Mouse (Mus musculus) ovary, postnatal 14 days (tissue): ENCODE measurements around the gene Dbn1.

ENCODE experiments used
- DNase-seq: peaks from one replicate; pipeline ENCODE4 v3.0.0; 2022; ENCODE audit warnings: low spot score

The Dbn1 gene

DNA sequence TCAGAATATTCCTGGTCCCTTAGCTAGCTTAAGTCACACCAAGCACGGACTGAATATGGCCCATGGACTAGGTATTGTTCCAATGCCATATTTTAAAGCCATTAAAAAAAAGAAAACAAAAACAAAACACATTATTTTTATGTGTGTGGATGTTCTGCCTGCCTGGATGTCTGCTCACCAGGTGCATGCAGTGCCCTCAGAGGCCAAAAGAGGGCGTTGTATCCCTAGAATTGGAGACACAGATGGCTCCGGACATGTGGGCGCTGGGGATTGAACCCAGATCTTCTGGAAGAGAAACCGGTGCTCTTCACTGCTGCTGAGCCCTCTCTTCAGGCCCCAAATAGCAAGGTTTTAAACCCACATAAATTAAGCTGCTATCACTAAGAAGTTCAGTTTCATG is 9.9 kb downstream of the Dbn1 start:
- DNase-seq, result no peak

DNA sequence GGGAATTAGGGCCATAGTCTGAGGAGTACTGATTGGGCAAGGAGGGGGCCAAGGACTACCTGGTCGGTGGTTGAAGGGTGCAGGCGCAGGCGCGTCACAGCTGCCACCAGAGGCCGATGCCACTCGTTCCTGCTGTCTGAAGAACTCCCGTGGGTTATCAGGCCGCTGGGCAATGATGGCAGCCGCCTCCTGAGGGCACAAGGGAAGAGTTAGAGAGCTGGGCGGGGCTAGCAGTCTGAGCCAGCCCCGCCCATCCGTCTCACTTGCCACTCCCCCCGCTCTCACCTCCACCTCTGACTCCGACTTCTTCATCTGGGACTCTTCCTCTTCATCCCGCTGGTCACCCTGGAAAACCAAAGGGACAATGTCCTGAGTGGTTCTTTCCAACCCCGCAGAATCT is 10.4 kb downstream of the Dbn1 start:
- DNase-seq, result no peak

DNA sequence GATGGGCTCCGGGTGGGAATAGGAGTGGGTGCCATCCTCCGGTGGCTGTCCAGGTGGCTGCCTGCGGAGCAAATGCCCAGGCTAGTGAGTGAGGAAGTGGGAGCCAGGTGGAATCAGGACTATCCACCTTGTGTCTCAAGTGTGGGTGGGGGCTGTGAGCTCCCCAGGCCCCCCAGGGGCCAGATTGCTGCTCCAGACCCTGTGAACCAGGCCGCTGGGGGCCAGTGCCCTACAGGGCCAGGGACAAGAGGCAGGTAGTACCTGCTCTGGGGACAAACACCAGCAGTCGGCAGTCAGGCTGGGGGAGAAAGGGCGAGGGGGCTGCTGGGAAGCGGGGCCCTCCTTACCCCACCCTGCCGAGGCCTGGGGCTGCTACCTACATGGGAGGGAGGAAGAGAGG is 11.7 kb downstream of the Dbn1 start:
- no peak for DNase-seq

DNA sequence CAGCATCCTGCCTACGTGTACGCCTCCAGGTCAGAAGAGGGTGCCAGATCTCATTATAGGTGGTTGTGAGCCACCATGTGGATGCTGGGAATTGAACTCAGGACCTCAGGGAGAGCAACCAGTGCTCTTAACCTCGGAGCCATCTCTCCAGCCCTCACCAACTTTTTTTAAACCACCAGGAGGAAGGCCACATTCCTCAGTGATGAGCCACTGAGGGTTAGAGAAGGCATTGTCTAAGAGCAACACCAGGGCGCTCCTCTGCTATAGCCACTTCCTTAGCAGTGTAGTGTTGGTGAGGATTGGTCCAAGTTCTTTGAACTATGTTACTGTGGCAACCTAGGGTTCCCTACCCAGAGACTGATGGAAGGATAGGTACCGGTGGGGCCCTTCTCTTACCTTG is 12.2 kb downstream of the Dbn1 start:
- DNase-seq, result no peak

DNA sequence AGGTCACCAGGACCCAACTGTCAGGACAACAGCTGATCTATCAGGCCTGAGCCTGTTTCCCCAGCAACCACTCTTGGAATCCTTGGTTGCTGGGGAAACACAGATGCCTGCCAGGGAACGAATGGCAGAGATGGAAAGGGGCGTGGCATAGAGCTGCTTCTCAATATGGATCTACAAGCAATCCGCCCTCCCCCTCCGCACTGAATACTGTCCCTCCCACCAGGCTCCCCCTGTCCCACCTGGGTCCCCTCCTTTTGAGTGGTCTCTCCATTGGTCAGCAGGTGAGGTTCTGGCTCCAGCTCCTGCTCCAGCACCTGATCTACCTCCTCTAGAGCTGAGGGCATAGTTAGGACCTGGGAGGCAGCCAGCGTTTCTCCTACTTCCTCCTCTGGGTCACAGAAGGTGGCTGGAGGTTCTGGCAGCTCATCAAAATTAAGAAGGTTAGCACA is 13.3 kb downstream of the Dbn1 start:
- no peak for DNase-seq

DNA sequence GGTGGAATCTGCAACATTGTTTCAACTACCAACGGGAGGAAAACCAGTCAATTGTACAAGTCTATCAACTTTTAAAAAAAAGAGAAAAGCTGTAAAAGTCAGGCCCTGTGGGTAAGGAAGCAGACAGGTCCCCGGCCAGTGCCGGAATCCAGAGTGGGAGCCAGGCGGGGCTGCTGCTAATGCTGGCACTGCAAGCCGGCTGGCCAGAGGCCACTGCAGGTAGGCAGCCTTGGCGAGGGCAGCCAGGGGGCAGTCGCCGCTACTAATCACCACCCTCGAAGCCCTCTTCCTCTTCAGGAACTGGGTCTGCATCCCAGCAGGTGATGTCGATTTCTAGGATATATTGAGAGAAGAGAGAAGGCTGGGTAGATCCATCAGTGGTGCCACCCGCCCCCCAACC is 13.9 kb downstream of the Dbn1 start:
- no peak for DNase-seq

DNA sequence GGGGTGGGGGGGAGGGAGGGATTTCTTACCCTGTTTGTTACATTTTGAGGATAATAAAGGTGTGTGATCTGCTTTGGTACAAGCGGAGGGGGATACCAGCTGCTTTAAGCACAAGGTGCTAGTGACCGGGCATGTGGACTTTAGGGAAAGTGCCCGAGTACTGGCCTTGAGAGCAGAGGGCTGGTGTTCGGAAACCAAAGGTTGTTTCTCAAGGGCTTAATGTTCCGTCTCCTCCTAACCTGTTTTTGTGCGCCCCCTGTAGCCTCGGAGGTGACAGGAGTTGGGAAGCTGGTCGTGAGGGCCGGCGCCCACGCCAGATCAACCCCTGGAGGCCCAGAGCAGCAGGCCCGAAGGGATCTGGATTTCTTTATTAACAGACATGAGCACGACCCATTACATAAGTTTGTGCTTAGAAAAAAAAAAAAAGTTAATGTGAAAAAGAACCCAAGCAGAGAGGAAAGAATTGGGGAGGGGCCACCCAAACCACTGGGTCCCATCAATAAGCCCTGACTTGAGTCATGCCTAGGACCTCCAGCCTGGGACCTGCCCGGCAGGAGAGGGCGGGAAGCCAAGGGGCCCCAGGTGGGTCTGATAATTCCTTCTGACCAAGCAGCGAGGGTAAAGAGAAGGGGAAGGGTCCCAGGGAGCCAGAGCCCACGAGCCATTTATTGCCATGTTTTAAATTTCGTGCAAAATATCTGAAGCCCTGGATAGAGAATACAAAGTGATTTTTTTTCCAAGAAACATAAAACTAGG is 14.7 kb downstream of the Dbn1 start:
- no peak for DNase-seq

DNA sequence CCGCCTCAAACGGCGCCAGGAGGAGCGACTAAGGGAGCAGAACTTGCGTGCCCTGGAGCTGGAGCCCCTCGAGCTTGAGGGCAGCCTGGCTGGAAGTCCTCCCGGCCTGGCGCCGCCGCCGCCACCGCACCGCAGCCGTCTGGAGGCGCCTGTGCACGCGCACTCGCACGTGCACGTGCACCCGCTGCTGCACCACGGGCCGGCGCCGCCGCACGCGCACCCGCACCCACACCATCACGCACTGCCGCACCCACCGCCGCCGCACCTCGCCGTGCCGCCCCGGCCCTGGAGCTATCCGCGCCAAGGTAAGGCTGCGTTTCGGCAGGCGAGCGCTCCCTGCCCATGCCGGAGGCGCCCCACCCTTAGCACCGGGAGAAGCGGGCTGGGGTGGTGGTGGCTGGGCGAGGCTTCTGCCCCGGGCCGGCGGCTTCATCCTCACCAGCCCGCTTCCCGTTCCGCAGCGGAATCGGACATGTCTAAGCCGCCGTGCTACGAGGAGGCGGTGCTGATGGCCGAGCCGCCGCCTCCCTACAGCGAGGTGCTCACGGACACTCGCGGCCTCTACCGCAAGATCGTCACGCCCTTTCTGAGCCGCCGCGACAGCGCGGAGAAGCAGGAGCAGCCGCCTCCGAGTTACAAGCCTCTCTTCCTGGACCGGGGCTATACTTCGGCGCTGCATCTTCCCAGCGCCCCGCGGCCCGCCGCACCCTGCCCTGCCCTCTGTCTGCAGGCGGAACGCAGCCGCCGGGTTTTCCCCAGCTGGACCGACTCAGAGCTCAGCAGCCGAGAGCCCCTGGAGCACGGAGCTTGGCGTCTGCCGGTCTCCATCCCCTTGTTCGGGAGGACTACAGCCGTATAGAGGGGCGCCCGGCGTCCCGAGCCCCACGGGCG is 15.5 kb downstream of the Dbn1 start:
- DNase-seq, result no peak

DNA sequence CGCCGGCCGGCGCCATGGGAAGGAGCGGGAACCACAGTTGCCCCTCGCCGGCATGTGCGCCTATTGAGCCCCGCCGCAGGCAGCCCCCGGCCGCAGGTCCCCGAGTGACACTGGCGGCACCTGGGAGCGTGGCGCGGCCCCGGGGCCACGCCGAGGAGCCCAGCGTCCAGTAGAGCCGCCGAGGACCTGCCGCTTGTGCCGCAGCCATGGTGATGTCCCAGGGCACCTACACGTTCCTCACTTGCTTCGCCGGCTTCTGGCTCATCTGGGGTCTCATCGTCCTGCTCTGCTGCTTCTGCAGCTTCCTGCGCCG is 16.1 kb downstream of the Dbn1 start:
- no peak for DNase-seq

DNA sequence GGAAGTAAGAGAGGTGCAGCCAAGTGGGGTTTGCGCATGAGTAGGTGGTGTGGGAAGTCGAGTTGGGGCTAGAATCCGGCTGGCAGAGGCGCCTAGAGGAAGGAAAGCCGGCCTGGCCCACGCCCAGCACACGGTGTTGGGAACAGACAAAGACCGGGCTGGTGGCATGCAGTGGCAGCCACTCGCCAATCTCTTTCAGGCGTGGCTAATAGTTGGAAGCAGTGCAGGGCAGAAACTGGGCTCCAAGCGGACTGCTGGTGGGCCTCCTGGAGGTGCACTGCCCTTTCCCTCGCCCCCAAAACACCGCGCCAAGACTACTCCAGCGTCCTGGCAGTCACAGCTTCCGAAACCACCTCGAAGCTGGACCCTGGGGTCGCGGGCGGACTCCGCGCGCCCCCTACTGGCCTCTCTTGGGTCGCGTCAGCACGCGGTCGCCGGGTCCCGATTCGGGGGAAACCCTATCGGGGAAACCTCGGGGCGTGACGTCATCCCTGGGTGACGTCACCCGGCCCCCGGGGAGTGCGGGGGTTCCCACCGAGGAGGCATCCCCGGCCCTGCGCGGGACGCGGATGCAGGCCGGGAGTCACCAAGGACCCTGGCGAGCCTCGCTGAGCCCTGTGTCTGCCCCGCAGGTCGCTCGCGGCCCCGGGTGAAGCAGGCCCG is 16.6 kb downstream of the Dbn1 start:
- peak; percentile 73 for DNase-seq

DNA sequence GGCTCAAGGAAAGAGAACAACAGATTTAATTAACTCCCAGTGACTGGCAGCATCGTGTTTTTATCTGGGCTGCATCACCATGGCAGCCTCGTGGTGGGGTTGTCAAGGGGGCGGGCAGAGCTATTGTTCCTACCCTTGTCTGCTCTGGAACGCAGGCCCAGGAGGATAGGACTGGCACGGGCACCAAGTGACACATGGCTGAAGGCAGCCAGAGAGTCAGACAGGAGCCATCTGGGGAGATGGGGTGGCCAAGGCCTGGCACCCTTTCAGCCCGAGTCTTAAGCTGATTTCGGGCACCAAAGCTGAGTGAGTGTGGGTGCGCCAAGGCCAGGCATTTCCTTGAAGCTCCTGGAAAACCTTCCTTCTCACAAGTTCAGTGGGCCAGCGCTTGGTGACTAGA is 17.5 kb downstream of the Dbn1 start:
- no peak for DNase-seq

DNA sequence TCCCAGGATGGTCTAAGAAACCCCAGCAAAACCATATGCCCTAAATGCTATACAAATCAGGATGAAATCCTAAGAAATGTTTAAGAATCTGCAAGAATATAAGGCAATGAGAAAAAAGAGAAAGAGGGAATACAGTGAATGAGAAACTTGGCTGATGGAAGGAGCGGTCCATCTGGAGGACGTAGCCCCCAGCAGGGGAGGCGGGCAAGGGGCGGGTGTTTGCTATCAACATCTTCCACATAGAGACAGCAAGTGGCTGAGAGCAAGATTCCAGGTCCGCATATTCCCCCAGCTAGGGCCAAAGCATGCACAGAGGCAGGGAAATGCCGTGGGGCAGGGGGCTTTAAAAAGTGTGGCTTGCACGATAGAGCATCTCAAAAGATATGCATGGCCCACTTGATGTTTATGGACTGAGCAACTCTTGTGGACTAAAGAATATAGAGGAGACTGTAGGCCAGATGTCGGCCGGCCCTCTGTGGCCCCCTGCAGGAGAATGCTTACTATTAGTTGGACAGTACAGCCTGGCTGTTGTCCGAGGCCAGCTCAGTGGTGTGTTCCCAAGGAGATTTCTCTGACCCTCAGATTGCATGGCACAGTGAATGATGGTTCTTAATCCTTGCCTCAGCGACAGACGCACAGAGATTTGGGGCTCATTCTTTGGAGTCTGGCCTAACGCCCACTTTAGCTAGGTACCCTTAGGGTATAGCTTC is 18.9 kb downstream of the Dbn1 start:
- no peak for DNase-seq

DNA sequence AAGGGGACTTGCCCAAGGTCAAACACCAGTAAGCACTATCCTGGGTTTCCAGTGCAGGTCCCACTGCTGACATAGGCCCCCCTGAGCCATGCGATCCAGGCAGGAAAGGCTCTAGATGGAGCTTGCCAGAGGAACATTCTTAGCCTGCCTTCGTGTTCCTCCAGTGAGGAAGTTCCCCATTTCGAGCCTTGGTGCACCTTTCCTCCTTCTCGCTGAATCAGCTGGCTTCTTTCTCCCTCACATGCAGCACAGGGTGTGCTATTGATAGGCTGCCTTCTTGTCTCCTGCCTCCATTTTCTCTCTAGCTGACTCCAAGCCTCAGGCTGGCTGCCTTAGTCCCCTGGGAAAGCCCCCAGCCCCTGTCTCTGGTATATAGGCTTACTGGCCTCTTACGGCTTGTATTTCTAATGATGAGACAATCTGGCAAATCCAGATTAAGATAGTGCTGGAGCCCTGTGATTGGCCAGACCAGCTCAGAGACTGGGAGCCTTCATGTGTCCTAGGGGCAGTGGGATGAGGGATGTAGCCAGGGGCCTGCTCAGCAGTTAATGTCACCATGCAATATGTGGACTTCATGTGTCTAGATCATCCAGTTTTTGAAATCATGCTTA is 22.0 kb downstream of the Dbn1 start:
- no peak for DNase-seq

DNA sequence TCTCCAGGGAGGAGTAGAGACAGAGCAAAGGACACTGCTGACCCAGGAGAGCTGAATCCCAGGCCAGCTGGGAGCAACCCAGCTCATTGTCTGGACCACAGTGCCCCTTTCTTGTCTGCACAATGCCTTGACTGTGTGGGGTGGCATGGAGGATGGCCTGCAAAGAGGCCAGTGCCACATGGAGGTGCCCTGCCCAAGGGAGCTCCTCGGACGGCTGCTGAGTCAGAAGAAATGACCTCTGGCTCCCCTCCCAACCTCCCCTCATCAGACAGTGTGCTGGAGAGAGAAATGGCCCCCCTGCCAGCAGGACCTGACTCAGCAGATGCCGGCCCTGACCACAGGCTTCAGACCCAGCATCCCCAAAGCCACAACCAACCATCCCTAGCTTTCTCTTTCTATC is 22.7 kb downstream of the Dbn1 start:
- no peak for DNase-seq

DNA sequence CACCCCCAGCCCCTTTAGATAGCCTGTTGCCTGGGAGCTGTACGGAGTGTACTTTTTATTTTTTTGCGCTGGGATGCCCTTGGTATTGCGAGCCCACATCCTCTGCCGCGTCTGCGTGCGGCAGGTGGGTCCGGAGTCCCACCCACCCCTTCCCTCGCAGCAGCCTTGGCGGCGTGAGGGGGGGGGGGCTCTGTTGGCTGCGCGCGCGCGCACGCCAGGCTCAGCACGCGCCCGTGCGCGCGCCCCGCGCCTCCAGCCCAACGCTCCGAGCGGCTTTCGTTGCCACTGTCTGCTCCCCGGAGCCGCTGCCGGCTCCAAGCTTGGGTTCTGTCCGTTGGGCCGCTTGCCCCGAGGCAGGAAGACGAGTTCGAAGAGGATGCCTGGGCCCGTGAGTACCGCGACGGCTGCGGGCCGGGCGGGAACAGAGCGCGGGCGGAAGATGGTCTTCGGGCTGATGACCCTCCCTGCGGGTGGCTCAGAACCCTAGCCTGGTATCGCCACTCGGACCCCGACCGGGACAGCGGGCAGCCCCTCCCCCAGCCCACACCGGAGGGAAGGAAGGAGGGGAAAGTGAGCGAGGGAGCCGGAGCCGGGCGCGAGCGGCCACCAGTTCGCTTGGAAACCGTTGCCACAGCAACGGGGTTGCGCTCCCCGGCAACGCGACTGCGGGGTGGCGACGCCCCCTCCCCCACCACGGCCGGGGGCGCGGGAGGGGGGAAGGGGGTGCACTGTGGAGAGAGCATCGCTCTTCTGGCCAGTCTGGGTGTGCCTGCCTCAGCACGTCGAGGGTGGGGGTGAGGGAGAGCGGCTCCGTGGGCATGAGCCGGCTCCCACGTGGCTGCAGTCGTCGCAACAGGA is 23.7 kb downstream of the Dbn1 start, which contains the start of gene Prr7:
Gene Prr7, plus strand, starts transcription at position 241 of the 858 bp plus-strand sequence.
- DNase-seq, result no peak

DNA sequence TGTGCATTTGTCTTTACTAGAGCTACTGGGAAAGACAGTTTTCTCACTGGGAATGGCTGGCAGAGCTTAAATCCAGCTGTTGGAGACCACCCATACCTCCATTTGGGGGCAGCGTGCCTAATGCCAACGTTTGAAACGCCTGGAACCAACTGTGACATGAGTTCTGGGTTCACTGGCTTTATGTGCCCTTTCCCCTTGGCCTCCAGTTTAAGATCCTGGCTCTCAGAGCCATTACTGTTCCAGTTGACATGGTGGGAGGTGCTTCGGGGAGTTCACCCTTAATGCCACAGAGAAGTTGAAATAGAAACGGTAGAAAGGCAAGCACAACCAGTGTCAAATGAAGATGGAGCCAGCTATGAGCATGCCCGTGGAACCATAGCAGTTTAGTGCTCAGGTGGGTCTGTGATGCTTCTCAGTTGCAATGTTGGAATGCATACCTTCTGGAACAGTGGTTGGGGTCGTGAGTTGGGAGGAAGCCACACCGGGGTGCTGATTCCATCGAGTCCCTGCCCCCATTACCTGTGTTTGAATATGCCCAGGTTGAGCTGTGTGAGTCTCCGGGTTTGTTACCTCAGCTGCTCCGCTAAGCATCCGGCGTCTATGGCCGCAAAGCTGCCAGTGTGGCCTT is 24.4 kb downstream of the Dbn1 start:
- no peak for DNase-seq

DNA sequence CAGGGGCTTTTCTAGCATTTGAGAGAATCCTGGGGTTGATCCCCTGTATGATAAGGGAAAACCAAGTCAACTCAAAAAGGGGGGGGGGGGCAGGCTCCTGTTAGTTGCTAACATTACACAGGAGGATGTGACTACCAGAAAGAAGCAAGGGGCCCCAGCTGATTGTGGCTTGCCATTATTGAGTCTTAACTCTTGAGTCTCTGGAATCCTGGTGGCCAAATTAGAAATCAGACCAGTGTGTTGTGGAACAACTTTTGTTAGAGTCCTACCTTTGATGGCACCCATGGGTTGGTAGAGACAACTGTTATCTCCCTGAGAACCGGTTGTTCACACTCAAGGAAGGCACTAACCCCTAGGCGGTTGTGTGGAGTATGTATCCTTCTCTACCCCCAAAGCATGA is 24.9 kb downstream of the Dbn1 start:
- DNase-seq, result no peak

DNA sequence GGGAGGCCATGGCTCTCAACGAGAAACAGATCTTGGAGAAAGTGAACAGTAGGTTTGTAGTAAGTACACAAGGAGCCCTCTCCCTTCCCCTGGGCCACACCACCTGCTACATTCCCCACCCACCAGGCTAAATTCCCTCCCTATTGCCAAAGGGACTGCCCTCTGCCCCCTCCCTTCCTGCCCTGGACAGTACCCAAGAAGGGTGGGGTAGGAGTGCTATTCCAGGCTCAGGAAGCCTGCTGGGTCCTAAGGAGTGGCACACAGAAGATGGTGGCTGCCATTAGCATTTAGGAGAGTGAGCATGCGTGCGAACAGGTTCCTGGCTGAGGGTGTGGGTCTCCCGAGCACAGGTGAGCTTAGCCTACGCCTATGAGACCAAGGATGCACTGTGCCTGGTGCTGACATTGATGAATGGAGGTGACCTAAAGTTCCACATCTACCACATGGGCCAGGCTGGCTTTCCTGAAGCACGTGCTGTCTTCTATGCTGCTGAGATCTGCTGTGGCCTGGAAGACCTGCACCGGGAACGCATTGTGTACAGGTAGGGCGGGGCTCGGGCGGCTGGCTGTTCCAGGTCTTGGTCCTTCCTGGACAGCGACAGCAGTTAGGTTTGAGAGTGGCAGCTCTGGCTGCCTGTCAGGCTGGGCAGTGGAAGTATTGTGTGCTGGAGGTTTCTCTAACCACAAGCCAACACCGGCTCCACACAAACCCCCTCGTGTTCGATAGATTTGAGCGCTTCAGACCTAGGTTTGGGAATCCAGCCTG is 35.9 kb downstream of the Dbn1 start:
- no peak for DNase-seq

DNA sequence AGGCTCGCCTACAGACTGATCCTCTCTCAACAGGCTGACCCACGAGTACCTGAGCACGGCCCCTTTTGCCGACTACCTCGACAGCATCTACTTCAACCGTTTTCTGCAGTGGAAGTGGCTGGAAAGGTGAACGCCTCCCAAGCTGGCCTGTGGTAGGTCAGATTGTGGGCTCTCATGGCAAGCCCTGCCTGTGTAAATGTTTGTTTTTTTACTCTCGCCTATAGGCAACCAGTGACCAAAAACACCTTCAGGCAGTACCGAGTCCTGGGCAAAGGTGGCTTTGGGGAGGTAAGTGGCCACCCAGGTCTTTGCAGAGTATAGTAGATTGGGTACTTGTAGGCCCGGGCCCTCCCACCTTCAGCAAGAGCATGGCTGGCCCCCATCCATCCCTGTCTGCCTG is 36.6 kb downstream of the Dbn1 start:
- no peak for DNase-seq

DNA sequence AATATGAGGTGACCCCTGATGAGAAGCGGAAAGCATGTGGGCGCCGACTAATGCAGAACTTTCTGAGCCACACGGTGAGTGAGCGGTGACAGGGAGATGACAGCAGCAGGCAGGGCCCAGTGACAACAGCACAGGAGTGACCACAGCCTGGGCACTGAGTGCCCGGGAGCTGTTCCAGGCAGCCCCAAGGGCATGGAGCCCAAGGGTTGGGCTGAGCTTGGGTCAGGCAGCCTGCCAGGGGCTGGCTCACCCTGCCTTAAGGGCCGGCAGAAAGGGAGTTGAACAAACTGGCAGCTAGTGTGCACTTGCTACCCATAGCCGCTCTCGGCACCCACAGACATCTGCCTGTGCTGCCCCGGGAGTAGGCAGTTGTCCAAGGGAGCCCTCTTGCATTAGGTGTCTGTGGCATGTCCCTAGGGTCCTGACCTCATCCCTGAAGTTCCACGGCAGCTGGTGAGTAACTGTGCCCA is 37.4 kb downstream of the Dbn1 start:
- no peak for DNase-seq
